Mouse (Mus musculus) hematopoietic stem cell, adult 5-6 weeks (primary cell): ENCODE results near the gene Limch1. TPM values are rescaled to one million over a fixed set of nuclear protein-coding genes. Genes with fewer than 3 reads are reported as not detected.
A peak's percentile ranks its signal among the peaks of the same experiment; 100 is the strongest.

ENCODE experiments used
- ATAC-seq, 2 experiments: fragments of 125-278 bp in 1 of 2; replicated peaks in 1 of 2; 2 replicates each; pipeline ENCODE4 v1.8.0; 2016 to 2017; ENCODE audit warnings: inconsistent platforms in 2 of 2, mild to moderate bottlenecking in 2 of 2, moderate number of reproducible peaks in 2 of 2, low read depth in 1 of 2, moderate TSS enrichment in 1 of 2; ENCODE audit not compliant: low FRiP score in 2 of 2, poor library complexity in 2 of 2, severe bottlenecking in 2 of 2, insufficient read depth in 1 of 2, low TSS enrichment in 1 of 2
- total RNA-seq: library from RNA; stranded (forward); fragments of 172-1452, 232-1000 nt; gene quantifications from 2 replicates; pipeline ENCODE4 v1.2.3, GENCODE M21; 2017

Limch1 gene
- 0.30 and 0.63 TPM in 2 replicates for total RNA-seq

DNA sequence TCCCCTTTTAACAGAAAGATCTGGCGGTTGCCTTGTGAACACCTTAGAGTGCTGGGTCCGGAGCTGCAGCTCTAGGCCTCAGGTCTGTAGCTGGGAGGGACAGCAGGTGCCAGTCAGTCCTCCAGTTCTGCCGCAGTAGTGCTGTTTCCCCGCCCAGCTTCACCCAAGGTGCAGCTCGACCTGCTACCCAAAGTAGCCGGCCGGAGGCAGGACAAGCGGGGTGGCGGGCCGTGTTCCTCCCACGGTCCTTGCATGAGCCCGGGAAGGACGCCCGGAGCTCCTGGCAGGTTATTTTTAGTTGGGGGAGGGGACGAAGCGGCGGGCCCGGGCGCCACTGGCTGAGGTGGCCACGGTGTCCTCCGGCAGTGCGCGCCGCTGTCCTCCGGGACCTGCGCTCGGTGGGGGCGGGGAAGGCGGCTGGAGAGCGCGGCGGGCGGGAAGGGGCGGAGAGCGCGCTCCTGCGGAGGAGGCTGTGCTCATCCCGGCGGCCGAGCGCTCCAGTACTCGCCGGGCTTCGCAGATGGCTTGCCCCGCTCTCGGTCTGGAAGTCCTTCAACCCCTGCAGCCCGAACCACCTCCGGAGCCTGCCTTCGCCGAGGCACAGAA is at the start of gene Limch1:
TSS of gene Limch1 (plus strand) at position 438 of the 606 bp plus-strand sequence.
- ATAC-seq = 0 out of 4 replicates have a peak, but pooled peaks of 1 of the 2 experiments have one; percentile 6

DNA sequence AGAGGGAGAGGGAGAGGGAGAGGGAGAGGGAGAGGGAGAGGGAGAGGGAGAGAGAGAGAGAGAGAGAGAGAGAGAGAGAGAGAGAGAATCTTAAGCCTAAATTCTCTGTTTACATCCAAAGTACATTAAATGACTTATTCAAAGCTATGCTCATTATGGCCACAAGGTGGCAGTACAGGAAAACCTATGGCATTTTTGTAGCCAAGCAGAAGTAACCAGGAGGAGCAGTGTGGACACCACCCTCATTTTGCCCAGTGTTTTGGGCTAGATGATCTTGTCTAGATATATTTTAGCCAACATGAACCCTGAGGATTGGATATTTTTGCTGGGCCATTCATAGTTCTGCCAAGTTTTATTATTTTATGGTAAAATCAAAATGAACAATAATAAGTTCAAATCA is 48.5 kb upstream of the Limch1 start:
- ATAC-seq = peak in 1 of 2 experiments; percentile 58; a peak in 2 of 4 replicates

DNA sequence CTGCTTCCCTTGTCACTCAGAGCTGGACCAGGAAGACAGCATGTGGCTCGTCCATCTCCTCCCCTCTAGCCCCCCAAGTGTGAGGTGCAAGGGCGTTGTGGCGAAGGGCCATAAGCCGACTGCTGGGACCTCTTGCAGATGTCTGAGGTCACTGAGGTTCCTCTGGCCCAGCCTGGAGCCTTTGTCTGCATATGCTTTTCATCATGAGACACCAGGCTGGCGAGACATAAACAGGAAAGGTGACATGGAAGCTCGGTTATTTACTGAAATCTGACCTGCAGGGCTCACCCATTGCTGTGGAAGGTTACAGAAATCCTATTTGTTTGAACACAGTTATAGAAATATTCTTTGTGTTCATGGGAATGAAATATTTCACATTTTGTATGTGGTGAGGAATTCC is 45.7 kb upstream of the Limch1 start:
- ATAC-seq = no peak

DNA sequence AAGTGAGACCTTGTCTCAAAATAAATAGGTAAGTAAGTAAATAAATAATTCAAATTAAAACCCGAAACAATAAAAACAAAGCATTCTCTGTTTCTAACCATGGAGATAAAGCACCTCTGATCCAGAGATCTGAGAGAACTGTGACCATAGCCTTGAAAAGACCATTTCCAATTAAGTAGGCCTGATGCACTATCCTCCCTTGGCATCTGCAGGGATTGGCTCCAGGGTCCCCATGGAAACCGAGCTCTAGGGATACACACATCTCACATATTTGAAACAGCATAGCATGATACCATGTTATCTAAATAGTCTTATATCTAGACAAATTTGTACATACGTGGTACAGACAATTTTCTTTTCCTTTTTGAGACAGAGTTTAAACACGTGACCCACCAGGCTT is 43.7 kb upstream of the Limch1 start:
- ATAC-seq = no peak

DNA sequence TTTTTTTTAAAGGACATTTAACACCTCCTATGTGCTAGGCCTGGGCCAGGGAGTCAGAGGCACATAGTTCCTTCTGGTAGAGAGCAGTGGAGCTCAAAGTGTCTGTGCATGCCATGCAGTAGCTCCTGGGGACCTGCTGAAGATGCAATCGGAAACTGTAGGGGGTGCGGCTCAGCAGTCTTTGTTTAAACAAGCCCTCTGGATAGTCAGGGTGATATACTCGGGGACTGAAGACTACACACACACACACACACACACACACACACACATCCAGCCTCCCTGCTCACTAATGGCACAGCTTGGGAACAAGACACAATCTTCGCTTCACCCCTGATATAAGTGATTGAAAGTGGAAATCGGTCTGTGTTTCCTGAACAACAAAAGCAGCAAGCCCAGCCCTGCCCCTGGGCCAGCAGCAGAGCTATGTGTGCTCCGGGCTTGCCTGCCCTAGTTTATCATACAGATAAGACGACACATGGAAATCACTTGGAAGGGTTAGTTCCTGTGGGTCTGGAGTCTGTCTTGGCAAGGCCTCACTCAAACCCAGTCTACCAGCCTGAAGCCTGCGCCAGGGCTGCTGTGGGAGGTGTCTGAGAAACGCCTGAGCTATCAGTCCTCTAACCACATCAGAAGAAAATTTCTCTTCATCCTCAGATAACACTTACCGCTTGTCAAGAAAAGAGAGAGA is 42.2 kb upstream of the Limch1 start:
- ATAC-seq = no peak

DNA sequence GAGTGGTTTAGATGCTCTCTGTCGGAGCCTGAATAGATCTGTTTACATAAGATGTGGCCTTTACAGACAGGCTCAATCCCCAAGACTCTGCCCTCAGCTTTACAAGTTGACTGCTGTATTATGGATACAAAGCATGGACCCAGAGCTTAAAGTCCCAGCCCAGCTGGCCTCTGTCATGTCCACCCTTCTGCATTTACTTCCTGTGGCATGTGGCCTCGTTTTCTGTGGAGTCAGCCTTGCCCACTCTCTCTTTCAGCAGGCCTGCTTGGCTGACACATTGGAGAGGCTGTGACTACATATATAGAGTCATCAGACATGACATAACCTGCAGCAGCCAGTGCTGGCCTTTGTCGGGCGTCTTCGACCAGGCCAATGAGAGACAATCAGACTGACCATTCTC is 37.8 kb upstream of the Limch1 start:
- ATAC-seq = no peak

DNA sequence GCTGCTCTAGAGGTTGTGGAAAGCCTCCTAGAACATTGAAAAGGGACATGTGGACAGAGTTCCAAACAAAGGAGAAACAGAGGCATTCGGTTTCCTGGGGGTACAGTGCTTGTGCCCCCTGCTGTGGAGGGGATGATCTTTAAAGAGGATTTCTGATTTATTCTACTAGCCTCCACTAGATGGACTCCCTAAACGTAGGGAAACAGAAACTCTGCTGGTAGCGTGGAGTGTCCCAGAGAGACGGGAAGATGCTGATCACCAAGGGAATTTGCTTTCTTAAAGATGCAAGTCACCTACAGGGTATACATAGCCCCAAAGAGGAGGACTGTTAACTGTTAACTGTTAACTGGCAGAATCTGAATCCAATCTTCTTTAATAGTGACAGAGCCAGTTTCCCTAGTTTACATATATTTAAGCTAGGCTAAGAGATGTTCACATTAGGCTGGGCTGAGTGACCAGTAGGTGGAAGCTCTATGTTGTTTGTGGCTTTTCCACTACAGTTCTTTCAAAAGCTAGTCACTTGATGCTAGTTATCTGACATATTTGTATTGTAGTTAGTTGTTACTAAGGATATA is 35.1 kb upstream of the Limch1 start:
- 0 out of 4 replicates have a peak, but pooled peaks of 1 of the 2 experiments have one; percentile 4 for ATAC-seq

DNA sequence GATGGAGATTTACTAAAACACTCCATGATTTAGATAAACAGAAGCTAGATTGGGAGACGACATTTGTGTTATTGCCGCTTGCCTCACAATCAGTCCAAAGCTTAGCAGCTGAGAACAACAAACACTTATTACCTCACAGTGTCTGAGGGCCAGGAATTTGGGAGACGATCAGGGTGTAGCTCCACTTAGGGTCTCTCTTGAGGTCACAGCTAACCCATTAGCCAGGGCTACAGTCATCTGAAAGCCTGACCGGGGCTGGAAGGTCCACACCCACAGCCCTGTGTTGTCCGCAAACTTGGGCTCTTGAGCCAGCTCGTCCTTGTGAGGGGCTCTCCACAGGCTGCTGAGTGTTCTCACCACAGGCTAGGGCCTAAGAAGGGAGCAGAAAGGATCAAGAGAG is 32.8 kb upstream of the Limch1 start:
- ATAC-seq = no peak

DNA sequence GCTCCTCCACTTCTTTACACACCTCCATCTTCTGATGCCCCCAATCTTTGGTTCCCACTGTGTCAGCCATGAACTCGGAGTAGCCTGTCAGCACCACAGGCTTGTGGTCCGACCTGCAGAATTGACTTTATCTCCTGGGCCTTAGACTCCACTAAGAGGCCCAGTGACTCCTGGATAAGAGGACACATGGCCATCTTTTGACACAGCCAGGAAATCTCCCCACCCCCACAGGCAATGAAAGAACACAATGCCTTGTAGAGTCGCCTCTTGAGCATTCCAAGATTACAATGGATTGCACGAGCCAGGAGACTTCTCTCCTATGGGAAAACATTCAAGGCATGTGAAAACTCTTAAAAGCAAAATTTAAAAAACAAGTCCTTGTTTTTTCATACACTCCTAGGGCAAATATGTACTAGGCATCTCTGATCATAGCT is 30.1 kb upstream of the Limch1 start:
- no peak for ATAC-seq

DNA sequence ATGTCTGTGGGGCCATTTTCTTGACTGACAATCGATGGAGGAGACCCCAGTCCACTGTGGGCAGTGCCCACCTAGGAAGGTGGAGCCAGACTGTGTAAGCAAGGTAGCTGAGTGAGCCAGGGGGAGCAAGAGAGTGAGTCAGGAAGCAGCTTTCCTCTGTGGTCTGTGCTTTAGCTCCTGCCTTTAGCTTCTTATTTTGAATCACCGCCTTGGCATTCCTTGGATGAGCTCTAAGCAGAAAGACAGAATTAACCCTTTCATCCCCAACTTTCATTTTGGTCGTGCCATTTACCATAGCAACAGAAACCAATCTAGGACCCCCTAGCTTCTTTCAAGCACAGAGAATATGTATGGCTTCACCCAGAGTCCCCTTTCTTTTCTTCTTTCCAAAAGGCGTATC is 27.7 kb upstream of the Limch1 start:
- ATAC-seq = no peak

DNA sequence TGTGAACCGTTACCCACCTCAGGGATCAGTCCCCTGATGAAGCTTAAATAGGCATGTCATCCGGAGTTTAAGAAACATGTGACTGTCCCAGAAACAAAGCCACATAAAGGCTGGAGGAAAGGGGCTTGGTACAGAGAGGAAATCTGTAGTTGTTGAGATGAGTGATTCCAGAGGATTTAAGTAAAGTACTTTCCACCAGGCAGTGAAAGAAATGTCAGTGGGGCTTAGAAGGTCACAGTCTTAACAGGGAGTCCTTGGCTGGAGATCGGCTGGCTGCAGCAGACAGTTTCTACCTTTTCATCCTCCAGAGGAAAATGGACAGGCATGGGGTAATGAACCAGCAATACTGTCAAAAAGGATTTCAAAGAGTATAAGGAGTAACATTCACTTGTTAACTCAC is 27.2 kb upstream of the Limch1 start:
- ATAC-seq = no peak

DNA sequence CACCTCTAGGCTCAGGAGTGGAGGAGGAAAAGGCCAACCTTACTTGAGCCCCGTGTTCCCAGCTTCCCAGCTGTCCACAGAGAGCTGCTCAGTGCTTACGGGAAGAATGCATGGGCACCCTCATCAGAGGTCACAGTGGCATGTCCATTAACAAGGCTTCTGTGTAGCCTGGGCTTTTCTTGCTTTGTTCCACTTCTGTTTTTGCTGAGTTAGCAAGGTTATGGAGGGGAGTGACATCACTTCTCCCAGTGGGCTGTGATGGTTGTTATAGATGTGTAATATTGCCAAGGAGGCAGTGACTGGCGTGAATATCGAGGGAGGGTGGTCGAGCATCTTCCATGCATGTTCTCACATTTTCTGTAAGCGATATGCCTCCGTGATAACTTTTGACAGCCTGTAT is 26.7 kb upstream of the Limch1 start:
- no peak for ATAC-seq

DNA sequence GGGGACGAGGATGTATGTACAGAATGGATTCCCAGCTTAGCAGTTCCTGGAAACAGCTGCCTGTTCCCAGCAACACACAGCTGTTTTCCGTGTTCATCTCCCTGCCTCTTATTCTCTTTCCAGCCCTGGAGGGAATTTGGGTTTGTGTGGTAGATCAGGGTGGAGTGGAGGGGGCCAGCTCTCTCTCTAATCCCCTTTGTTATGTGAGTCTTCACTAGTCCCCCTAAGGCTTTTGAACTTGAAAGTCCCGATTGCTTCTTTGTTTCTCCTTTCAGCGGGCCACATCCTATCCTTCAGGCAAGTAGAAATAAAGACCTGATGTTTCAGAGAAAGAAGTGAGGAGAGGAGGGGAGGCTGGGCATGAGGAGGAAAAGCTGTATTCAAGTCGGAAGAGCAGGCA is 24.7 kb upstream of the Limch1 start:
- no peak for ATAC-seq

DNA sequence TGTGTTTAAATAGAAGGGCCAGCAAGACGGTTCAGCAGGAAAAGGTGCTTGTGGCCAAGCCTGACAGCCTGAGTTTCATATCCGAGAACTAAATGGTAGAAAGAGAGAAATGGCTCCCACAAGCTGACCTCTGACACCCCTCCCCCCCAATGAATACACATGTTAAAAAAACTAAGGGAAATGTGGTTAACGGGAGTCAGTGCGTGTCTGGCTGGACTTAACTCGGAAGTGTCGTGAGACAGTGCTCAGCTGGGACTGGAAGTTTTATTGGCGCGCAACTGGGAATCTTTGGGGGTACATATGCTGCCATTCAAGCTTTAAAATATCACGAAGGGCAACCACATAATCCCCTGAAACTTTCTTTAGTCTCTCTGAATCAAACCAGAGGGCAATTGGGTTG is 23.0 kb upstream of the Limch1 start:
- no peak for ATAC-seq

DNA sequence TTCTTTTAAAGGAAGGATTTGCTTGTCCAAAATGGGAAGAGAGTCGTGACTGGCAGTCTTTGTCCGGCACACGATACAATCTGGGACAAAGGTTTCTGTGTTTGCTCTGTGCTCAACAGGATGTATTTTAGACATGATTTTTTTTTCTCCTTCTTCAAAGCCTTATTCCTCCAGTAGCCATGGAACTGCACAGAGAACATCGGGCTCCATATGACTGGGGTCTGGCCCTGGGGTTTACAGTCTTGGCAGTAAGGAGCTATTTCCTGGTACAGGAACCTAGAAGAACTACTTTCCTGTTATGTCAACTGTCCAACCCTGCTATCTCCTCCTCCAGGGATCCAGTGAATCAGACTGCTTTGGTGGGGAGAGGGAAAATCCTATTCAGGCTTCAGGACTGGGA is 22.6 kb upstream of the Limch1 start:
- ATAC-seq = no peak

DNA sequence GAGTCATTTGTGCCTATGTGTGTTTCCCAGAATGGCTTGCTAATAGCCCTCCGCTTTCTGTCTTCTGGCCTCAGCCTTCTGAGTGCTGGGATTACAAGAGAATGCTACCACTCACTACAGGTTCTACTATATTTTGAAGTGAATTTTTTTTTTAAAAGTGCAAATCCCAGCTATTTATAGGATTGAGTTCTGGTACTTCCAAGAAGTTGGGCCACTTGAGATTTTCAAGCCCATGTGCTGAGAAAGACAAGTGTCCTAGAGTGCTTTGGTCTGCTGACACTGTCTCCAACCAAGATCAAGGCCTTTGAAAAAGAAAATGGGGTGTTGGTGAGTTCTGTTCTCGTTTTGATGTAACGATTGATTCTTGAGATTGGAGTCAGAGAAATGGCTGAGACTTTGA is 22.0 kb upstream of the Limch1 start:
- ATAC-seq = no peak

DNA sequence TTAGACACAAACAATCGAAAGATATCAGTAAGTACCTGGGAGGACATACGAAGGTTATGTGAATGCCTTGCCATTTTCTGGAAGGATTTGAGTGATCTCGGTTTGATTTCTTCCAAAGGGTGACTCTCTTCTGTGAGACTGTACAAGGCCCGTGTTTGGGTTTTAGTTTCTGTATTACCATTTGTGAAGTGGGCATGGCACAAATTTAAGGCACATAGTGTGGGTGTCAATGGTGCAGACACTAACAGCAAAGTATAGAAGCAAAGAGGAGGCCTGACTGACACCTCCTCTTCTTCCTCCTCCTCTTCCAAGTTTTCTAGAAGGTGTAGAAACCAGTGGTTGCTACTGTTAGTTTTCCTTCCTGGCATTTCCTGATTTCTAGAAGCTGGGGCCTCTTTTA is 16.3 kb upstream of the Limch1 start:
- ATAC-seq = no peak

DNA sequence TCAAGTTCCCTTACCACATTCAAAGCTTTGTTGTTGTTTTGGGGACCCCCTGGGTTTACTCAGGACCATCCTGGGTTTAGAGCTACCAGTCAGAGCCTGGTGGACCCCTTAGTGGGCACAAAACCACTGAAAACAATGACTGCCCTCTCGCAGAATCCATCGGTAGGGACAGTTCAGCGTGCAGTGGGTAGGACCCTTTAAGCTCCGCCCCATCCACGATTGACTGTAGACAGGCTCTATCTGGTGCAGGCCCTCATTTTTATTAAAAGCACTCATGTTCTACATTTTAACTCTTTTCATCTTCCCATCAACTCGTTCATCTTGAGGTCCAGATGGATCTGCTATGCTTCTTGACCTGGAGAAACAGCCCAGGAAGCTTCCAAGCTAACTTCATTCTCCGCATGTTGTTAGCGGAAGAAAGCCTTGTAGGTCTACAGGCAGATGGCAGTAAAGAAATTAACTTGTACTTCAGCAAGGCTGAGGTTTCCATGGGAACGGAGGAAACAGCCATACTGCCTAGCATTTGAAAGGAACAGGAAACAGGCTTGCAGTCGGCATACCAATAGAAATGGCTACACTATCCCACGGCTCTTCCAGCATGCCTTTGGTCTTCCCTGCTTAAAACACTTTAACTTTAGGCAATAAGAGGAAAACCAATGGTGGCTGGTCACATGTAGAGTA is 14.9 kb upstream of the Limch1 start:
- peak; percentile 53 to 78; a peak in 3 of 4 replicates for ATAC-seq
